Mouse (Mus musculus): Measurements from ENCODE around the gene Gm42372. TPM values are rescaled to one million over a fixed set of nuclear protein-coding genes. Genes with fewer than 3 reads are reported as not detected.
"Not testable (repeated sequence)": the region's sequence is repeated elsewhere in the genome, so short reads cannot be mapped to it uniquely, and the experiment has no call there.

Gene Gm42372
- 0.67 TPM in 1 of 2 replicates, not detected in the other for total RNA-seq (2015)
- total RNA-seq (2017), result 0.20 TPM in 1 of 2 replicates, not detected in the other

DNA sequence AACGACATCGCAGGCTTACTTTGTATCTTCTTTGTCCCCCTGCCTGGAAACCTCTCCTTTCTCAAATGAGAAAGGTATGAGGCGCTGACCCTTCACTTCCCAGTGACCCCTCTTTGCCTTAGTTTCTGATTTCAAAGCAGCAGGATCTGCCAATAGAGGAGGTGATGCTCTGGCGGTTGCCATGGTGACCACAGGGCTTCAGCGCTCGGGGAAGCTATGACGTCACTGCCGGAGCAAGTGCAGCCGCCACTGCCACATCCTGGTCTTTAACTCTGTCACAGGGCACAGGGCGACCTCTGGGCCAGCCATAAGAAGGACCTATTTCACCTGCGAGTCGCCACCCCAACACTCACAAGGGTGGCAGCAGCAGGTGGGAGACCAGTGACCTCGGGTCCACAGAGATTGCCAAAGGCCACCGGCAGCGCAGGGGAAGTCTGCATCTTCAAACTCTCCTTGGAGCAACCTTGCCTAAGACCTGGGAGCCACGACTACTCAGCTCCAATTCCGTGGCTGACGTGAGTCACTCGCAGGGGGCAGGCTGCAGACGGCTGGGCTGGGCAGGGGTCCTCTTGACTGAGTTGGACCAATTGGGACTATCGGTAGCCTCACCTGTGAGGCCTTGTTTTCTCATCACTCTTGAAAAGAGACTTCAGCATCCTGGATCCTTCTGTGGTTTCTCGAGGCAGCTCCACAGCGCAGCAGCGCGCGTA lies at the start of gene Gm42372:
TSS of gene Gm42372 (plus strand) at position 228 of the 710 bp plus-strand sequence.
- peak; percentile 64 for ATAC-seq (replicated peaks; ENCODE audit: poor library complexity)

DNA sequence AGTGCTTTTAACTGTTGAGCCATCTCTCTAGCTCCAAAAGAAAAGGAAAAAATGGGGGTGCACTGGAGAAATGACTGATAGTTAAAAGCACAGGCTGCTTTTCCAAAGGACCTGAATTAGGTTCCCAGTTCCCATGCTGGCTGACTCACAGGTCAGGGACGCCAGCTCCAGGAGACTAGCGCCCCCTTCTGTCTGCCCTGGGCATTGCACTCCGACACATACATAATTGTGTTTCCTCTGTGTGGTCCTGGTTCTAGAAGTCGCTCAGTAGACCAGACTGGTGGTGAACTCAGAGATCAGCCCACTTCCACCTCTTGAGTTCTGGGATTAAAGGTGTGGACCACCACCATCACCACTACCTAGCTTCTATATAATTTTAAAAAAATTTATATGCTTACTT lies 45.6 kb upstream of the Gm42372 start:
- ATAC-seq (replicated peaks; ENCODE audit: poor library complexity), result peak; percentile 66

DNA sequence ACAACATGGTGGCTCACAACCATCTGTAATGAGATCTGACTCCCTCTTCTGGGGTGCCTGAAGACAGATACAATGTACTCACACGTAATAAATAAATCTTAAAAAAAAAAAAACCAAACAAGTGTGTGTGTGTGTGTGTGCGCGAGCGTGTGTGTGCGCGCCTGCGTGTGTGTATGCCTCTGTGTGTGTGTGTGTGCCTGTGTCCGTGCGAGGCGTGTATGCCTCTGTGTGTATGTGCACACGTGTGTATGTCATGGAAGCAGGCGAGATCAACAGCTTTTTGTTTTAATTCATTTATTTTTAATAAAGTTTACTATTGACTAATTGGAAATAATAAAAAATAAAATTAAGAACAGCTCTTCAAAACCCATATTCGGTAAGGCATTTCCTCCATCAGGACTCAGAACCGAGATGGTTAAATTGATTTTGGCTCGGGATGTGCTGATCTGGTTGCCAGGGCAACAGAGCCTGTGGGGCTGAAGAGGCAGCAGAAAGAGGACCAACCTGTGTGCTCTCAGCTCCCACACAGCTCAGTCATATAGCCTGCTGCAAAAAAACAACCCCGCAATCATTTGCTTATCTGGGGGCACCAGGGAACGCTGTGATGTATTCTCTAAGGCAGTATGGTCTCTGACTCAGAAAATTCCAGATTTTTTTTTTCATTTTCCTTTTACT lies 44.6 kb upstream of the Gm42372 start:
- no peak for ATAC-seq (replicated peaks; ENCODE audit: poor library complexity)

DNA sequence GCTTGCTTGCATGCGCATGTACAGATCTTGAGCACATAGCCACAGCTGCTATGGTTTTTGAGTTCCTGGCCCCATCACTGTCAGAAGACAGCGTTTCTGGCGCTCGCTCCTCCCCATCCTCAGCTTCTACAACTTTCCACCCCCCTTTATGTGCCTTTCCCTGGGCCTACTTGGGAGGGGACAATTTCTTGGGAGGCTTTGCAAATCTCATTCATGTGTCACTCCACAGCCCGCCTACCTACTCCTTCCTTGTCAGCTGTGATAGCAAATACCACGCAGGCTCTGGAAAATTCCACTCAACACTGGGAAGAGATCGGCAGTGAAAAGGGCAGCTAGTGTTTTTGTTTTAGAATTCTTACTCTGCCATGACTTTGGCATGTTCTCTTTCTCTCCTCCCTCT lies 42.6 kb upstream of the Gm42372 start:
- no peak for ATAC-seq (replicated peaks; ENCODE audit: poor library complexity)

DNA sequence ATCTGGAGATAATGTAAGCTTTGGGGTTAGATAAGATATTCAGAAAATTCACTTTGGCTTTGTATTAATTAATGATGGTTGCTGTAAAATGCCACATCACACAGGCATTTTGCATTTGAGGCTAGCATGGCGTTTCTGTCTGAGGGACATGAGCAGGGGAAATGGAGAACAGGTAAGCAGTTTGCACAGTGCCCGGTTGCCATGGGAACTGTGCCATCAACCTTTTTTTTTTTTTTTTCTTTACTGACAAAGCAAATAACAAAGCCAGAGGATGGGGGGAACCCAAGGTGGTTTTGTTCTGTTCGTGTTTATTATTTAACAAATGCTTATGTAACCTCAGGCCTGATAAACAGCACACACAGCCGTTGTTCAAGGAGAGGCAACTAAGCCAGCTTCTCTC lies 40.0 kb upstream of the Gm42372 start:
- no peak for ATAC-seq (replicated peaks; ENCODE audit: poor library complexity)

DNA sequence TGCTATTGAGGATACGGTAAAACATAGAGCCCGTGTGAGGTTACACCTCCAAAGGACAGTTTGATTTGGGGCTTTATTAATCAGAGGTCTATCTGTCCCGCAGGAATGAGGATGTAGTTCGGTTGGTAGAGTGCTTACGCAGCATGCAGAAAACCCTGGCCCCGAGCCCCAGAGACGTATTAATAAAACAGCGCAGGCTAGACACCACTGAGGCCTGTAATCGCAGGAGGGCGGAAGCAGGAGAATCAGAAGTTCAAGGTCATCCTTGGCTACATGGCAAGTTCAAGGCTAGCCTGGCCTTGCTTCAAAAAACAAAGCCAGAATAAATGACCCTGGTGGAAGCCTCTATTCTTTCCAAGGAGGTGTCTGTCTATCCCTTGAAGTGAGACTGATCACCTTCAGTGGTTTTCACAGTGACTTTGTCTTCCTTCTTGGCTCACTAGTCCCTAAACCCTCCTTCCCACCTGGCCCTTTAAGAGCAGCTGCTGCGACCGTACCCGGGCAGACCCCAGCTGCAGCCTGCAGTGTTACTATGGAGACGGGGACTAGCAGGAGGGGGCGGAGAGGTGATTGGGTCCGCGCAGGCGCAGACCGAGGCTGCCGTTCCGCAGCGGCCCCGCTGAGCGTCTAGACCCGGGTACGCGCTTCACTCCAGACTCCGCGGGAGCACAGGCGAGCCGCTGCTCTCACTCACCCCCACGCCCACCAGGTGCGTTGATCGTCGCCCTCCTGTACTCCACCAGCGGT lies 38.7 kb upstream of the Gm42372 start, which contains the start of gene Pnmal2:
TSS of gene Pnmal2 (plus strand) at position 622 of the 747 bp plus-strand sequence.
- peak; percentile 72 for ATAC-seq (replicated peaks; ENCODE audit: poor library complexity)

DNA sequence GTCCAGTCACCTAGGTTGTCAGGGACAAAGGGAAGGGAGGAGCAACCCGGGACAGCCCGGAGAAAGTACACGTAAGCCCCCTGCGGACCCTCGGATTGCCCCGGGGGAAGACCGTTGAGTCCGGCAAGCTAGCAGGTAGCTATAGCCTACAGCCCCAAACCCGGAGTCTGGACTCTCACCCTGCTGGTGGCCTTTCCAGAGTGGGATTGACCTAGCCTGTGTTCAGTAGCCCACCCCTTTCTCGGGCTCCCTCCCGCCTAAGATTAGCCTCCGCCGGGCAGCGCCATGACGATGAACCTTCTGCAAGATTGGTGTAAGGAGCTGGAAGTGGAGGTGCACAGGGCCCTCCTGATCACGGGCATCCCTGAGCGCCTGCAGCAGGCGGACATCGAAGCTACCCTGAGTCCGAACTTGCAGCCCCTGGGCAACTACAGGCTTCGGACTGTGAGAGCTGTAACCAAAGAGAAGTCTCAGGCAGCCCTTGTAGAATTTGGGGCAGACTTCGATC lies 38.0 kb upstream of the Gm42372 start:
- ATAC-seq (replicated peaks; ENCODE audit: poor library complexity), result no peak

DNA sequence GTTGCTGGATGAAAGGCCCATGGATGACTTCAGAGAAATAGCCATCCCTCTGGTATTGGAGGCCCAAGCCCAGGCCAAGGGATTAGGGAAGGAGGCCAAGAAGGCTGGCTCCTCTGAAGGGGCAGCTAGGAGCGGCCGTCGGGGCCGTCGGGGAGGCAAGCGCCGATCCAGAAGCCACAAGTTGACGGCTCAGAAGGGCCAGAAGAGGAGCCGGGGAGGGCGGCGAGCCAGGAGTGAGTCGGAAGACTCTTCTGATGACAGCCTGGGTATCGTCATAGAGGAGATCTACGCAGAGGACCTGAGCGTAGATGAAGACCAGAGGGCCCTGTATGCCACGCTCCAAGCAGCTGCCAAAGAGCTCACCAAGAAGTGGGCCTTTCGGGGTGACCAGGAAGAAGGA lies 37.5 kb upstream of the Gm42372 start:
- no peak for ATAC-seq (replicated peaks; ENCODE audit: poor library complexity)

DNA sequence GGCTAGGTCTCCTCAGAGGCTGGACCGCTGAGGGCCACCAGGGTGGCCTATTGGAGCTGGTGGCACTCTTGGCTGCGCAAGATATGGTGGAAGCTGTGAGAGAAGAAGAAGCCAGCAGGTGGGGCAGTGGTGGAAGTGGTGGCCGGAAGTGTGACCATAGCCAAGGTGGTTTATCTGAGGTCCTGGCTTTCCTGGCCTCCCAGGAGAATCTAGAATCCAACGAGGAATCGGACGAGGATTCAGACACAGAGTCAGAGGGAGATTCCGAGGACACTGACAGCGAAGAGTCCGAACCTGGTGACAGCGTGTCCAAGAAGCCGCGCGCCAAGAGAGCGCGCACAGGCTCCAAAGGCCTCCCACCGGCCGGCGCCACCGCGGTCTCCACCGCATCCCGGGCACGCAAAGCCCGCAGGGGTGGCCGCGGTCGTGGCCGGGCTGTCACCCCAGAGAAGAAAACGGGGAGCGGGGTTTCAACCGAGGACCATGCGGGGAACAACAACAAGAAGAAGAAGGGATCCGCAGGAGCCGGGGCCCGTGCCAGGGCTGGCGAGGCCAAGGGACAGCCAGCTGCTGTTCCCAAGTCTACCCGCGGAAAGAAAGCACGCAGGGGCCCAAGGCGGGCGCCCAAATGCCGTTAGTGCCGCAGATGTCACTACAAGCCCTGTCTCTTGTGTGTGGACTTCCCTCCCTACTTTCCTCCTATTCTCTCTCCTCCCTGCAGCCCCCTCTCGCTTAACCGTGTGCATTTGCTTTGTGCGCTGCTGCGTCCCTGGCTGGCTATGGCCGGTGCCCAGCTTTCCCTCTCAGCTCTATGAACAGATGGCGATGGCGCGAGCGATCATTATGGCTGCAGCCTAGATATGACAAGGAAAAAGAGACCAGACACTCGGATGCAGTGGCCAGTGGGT lies 36.2 kb upstream of the Gm42372 start:
- ATAC-seq (replicated peaks; ENCODE audit: poor library complexity), result no peak

DNA sequence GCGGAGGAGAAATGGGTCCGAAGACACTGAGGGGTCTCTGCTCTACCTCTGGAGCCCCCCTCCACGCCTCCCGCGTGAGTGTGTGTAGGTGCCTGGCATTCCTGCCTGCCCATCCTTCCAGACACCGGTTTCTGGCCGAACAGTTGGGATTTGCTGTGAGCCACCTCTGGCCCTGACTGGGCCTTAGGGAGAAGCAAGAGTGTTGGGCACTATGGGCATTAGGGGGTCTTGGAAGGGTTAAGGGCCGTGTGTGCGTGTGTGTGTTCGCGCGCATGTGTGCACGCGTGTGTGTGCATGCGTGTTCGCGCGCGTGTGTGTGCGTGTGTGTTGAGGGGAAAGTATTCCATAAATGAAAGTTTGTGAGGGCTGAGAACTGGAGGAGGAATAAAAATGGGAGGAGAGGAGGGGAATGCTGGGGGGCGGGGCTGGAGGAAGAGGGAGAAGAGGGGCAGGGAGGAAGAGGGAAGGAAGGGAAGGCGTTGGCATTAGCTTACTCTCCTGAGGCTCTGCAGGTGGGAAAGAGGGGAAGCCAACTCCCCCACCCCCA lies 35.5 kb upstream of the Gm42372 start:
- no peak for ATAC-seq (replicated peaks; ENCODE audit: poor library complexity)

DNA sequence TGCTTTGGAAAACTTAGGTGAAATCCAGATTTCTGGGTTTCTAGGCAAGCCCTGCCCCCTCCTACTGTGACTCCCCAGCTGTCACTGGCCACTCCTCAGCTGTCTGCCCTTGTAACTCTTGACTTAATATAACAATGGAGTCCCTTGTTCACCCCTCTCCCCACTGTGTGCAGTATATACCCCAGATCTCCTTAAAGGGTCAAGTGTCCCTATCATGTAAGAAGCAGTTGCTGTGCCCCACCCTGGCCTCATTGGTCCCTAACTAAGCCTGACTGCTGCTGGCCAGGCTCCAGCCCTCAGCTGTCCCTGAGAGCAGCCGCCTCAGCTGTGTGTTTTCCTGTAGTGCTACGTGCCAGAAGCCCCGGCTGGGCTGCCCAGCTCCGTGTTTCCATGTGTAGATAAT lies 34.9 kb upstream of the Gm42372 start:
- ATAC-seq (replicated peaks; ENCODE audit: poor library complexity), result no peak

DNA sequence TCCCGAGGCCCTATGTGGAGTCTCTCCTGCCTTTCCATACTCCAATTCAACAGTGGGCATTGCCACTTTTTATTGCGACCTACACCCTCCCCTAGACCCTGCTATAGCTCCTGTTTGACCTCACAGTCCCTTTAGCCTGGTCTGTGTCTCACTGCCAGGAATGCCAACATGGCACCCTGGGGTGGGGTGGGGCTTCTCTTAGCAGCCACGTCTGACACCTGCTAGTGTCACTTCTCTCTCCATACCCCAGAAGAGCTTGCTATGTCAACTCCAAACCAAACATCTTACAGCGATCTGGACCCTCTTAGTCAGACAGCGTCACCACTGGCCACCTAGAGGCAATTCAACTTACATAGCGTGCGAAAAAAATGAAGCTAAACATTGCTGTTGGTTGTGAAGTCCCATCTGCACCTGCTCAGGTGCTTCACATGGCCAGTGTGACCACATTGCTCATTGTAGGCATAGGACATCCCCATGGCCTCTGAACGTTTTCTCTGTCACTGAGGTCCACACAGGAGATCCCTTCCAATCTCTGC lies 33.9 kb upstream of the Gm42372 start:
- no peak for ATAC-seq (replicated peaks; ENCODE audit: poor library complexity)

DNA sequence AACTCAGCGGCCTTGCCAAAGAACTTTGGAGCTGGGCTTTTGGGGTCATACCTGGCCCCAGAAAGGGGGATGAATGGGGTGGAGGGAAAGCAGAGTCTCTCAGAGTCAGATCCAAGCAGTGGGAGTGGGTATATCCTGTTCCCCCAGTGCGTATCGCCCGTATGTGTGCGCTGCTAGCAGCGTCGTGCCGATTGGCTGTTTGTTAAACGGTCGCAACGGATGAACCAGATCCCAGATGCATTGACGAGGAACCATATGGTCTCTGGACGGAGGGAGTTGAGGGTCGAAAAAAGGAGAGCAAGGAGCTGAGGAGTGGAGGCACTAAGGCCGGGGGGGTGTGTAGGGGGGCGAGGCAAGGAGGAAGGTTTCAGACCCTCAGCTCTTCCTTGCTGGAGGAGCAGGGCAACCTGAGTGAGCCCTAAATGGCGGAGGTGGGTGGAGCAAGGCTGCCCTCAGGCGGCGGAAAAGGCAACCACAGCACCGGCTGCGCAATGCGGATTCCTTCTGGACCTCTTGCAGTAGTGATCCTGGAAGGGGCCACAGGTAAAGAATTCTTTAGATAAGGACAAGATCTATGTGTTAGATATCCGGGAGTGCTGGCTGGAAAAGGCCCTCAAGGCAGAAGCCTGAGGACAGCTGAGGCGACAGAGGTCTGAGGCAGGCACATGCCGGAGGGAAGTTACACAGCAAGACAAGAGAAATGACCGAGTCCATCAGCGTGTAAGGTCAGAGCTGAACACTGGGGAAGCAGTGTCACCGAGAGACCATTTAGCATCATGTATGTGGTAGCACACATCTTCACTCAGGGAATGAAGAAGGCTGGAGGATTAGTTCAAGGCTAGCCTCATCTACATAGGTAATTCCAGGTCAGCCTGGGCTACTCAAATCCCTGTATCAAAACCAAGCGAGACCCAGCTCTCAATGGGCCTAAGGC lies 32.7 kb upstream of the Gm42372 start:
- peak; percentile 75 for ATAC-seq (replicated peaks; ENCODE audit: poor library complexity)

DNA sequence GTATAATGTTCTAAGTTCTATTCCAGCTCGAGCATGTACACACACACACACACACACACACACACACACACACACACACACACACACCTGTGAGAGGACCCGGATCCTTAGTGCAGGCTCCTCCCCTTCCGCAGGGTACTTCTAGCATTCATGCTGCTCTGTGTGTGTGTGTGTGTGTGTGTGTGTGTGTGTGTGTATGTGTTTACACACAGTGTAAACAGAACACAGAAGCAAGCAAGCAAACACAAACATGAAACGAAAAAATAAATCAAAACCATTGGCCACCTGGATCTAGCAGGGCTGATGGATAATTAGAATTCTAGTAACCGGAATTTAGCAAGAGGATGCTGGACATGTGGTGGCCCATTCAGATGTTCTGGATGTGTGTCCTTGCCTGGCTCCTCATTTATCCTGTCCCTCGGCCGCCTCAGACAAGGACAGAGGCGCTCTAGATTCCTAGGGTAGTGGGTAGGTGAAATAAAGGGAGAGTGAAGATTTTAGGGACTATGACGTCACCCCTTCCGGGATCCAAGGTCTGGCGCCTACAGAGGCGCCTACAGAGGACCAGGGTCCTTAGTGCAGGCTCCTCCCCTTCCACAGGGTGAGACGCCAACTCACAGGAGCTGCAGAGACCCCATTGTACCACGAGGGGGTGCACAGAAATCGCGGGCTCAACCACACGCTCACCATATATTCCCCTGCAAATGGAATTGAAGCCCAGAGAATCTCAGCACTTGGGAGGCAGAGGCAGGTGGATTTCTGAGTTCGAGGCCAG lies 31.8 kb upstream of the Gm42372 start:
- peak; percentile 91 for ATAC-seq (replicated peaks; ENCODE audit: poor library complexity)

DNA sequence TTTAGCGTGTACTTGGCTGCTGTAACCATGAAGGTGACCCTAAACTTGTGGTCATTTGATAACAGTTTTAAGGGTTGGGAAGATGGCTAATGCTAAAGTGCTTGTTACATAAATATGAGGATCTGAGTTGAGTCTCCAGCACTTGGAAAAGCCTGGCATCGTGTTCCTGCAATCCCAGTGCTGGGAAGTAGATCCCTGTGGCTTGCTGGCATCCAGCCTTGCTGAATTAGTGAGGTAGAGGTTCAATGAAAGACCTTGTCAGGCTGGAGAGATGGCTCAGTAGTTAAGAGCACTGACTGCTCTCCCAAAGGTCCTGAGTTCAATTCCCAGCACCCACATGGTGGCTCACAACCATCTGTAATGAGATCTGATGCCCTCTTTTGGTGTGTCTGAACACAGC lies 29.1 kb upstream of the Gm42372 start:
- ATAC-seq (replicated peaks; ENCODE audit: poor library complexity), result not testable (repeated sequence)

DNA sequence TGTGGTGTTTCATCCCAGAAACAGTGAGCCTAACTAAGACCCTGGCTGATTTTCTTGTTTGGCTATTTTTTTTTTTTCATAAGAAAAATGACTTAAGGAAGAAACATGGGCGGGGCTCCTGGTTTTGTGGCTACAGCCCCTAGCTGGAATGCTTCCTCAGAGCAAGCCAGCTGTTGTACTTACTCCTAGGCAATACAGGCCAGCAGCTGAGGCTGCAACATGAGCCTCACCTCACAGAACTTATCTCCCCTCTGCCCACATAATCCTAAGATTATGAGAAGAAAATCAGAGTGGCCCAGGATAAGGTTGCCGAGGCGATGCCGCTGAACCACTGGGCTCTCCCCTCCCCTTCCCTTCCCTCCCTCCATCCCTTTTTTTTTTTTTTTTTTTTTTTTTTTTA lies 27.2 kb upstream of the Gm42372 start:
- no peak for ATAC-seq (replicated peaks; ENCODE audit: poor library complexity)

DNA sequence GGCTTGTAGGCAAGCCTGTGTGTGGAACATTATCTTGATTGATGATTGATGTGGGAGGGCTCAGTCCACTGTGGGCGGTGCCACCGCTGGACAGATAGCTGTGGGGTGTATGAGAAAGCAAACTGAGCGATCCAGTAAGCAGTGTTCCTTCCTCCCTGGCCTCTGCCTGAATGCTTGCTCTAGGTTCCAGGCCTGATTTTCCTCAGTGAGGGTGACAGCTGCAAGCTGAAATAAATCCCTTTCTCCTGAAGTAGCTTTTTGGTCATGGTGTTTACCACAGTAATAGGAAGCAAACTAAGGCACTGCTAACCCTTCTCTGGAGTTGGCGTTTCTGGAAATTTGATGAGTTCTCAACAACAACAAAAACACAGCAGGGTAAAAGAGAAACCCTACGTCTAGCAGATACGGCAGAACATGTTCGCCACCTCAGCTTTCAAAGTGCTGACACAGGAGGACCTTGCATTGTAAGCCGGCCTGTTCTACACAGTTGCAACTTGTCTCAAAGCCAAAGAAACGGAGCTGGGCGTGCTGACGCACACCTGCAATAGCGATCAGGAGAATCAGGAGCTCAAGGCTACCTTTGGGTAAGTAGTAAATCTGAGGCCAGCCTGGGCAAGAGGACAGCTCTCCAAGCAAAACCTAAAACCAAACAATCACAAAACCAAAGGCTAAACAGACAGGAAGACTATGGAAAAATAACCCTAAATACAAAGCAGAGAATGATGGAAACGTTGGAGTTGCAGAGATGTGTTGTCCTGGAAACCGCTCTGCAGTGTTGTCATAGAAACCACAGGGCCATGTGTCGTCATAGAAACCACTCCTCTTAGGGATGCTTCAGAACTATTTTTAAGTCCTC lies 26.2 kb upstream of the Gm42372 start:
- no peak for ATAC-seq (replicated peaks; ENCODE audit: poor library complexity)

Data from megakaryocyte progenitor cell, adult 5-6 weeks (primary cell).